Mouse (Mus musculus) intestine, embryonic 15.5 days (tissue): ENCODE results near the gene Mrpl33. TPM values are rescaled to one million over a fixed set of nuclear protein-coding genes. Genes with fewer than 3 reads are reported as not detected.
"Not testable (repeated sequence)": the region's sequence is repeated elsewhere in the genome, so short reads cannot be mapped to it uniquely, and the experiment has no call there.

Source experiments
- ATAC-seq: fragments of 200-750 bp; cut with Nextera tagmentation; 2 replicates; pipeline ENCODE4 v1.8.0; 2017; ENCODE audit warnings: moderate TSS enrichment, moderate library complexity
- H3K27ac ChIP-seq: fragments of 300-500 bp; sonication (generic); 2 replicates; pipeline ENCODE4 v1.5.1; 2015; ENCODE audit warnings: mild to moderate bottlenecking, inconsistent platforms
- H3K27me3 ChIP-seq: fragments of 300-500 bp; sonication (generic); replicated peaks from 2 replicates; pipeline ENCODE4 v1.6.1; 2015; ENCODE audit warnings: inconsistent platforms
- H3K36me3 ChIP-seq: fragments of 300-500 bp; sonication (generic); 2 replicates; pipeline ENCODE4 v1.6.1; 2015; ENCODE audit warnings: inconsistent platforms
- H3K4me1 ChIP-seq: fragments of 300-500 bp; sonication (generic); replicated peaks from 2 replicates; pipeline ENCODE4 v1.6.1; 2015; ENCODE audit warnings: inconsistent platforms
- H3K4me2 ChIP-seq: fragments of 300-500 bp; sonication (generic); replicated peaks from 2 replicates; pipeline ENCODE4 v1.6.1; 2015; ENCODE audit warnings: mild to moderate bottlenecking, inconsistent platforms
- H3K4me3 ChIP-seq: fragments of 300-500 bp; sonication (generic); replicated peaks from 2 replicates; pipeline ENCODE4 v1.5.1; 2015; ENCODE audit warnings: inconsistent platforms
- H3K9ac ChIP-seq: fragments of 300-500 bp; sonication (generic); 2 replicates; pipeline ENCODE4 v1.6.1; 2015; ENCODE audit warnings: inconsistent platforms
- H3K9me3 ChIP-seq: fragments of 300-500 bp; sonication (generic); 2 replicates; pipeline ENCODE4 v1.6.1; 2016; ENCODE audit warnings: inconsistent platforms
- WGBS: fragments of 180-500 bp; shearing (Covaris S2); methylation state at CpG from one replicate; pipeline ENCODE4 v1.1.7; 2015; 5-methylcytosine and 5-hydroxymethylcytosine counted together
- polyA plus RNA-seq: library from polyadenylated mRNA; unstranded; fragments of >200 nt; fragmentation: Nextera tagmentation; extraction: Ambion mirVana; gene quantifications from 2 replicates; pipeline ENCODE4 v1.2.1, GENCODE M21; 2015

Gene Mrpl33
- polyA plus RNA-seq, 1 experiment from 2014 or later: 322 TPM

DNA sequence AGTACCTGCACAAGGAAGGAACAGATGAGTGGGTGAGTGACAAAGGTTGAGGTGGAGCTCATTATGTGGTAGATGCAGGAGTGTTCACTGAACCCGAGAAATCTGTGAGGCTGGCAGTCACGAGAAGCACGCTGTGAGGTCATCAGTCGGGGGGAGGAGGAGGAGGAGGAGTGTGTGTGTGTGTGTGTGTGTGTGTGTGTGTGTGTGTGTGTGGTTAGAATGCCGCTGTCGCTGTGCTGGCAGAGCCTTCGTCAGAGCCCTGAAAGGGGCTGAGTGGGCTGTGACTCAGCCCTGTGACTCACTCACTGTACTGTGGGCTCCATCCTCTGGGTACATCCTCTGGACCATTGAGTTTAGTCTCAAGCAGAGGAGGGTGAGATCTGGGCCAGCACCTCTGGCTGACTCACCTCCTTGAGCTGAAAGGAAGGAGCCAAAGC, 20.2 kb upstream of the Mrpl33 start:
- Histone ChIP-seq H3K27me3 (no peaks in the 10 kb centered on the region), H3K9ac (no peak overlapping the region), H3K4me2 (no peak overlapping the region), H3K4me1 (0 out of 2 replicates have a peak, but pooled peaks cover 1% of the 10 kb centered on the region), H3K4me3 (no peak overlapping the region), H3K36me3 (no peaks in the 10 kb centered on the region), H3K27ac (no peak overlapping the region), H3K9me3 (no peaks in the 10 kb centered on the region)
- ATAC-seq: no peak
- WGBS: 83% methylated on average over 6 of the region's 7 CpGs

DNA sequence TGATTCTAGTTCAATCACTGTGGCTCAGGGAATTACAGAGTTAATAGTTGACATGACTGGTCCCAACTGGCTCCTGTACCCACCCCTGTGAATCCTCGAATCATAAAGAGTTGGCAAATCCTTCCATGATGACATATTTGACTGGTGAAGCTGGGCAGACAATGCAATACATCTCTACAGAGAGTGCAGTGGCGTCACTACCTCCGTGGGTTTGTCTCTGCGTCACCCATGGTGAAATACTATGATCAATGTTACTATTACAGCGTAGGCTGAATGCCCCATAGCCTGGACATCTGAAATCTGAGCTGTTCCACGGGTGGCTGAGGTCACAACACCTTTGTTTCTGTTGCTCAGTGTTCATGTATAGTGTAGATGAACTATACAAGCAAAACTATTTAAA, 15.5 kb upstream of the Mrpl33 start:
- Histone ChIP-seq H3K9ac (no peak overlapping the region), H3K27ac (no peak overlapping the region), H3K9me3 (no peaks in the 10 kb centered on the region), H3K4me1 (no peaks in the 10 kb centered on the region), H3K4me3 (no peak overlapping the region), H3K27me3 (no peaks in the 10 kb centered on the region), H3K4me2 (no peak overlapping the region), H3K36me3 (no peaks in the 10 kb centered on the region)
- ATAC-seq: no peak
- WGBS: 72% methylated on average over 6 of the region's 6 CpGs

DNA sequence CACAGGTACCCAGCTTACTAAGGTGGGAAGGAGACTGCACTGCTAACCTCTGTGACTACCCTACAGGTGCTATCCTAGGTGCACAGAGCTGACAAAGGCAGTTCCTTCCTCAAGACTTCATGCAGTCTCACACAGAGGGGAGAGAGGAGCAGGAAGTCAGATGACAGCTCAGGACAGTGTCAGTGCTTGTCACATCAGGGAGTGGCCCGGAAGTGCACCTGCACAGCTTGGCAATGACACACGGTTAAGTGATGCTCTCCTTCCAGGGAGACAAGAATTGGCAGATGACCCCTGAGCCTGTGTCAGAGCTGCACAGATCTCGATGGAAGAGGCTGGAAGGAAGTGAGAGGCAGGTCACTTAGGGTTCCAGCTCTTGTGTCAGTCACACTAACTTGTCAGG, 14.8 kb upstream of the Mrpl33 start:
- Histone ChIP-seq H3K9me3 (no peaks in the 10 kb centered on the region), H3K4me2 (no peak overlapping the region), H3K27me3 (no peaks in the 10 kb centered on the region), H3K27ac (no peak overlapping the region), H3K4me1 (no peaks in the 10 kb centered on the region), H3K4me3 (no peak overlapping the region), H3K36me3 (no peaks in the 10 kb centered on the region), H3K9ac (no peak overlapping the region)
- ATAC-seq: no peak
- 71% methylated on average over 3 of the region's 3 CpGs for WGBS

DNA sequence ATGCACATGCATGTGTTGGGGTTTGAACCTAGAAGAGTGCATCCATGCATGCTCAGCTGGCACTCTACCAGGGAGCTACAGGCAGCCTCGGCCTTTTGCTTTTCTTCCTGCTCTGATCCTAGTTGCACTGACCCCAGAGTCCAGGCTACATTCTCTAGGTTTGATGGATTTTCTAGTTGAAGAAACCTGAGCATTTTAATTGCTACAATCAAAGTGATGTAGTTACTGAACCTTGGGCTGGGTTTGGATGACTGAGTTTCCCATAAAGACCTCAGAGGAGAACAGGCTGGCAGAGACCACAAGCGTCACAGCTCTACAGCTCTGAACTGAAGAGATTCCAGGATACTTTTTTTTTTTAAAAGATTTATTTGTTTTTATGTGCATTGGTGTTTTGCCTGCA, 13.5 kb upstream of the Mrpl33 start:
- H3K27me3 ChIP-seq: no peaks in the 10 kb centered on the region
- no peak for ATAC-seq
- H3K4me3 ChIP-seq: no peak overlapping the region
- no peak overlapping the region for H3K9ac ChIP-seq
- H3K27ac ChIP-seq: no peak overlapping the region
- H3K36me3 ChIP-seq: no peaks in the 10 kb centered on the region
- no peak overlapping the region for H3K4me2 ChIP-seq
- H3K9me3 ChIP-seq: no peaks in the 10 kb centered on the region
- WGBS: 74% methylated on average over 2 of the region's 2 CpGs
- H3K4me1 ChIP-seq: no peaks in the 10 kb centered on the region

DNA sequence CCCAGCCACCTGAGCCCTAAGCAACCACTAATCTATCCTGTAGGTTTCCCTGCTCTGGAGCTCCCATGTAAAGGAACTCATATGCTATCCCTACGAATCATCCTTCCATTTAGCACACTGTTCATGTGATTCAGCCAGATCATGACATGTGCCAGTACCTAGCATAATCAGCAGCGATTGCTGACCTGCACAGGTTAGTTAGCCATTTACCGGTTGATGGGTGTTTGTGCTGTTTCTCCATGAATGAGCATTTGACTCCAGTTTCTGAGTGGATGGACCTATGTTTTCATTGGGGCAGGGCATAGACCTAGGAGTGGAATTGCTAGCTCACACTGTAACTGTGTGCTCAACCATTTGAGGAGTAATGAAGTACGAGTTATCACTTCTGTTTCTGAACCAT, 11.2 kb upstream of the Mrpl33 start:
- Histone ChIP-seq H3K36me3 (no peaks in the 10 kb centered on the region), H3K4me3 (no peak overlapping the region), H3K9me3 (no peaks in the 10 kb centered on the region), H3K9ac (no peak overlapping the region), H3K4me1 (no peaks in the 10 kb centered on the region), H3K4me2 (no peak overlapping the region), H3K27me3 (no peaks in the 10 kb centered on the region), H3K27ac (no peak overlapping the region)
- WGBS: 95% methylated on average over 4 of the region's 4 CpGs
- ATAC-seq: no peak

DNA sequence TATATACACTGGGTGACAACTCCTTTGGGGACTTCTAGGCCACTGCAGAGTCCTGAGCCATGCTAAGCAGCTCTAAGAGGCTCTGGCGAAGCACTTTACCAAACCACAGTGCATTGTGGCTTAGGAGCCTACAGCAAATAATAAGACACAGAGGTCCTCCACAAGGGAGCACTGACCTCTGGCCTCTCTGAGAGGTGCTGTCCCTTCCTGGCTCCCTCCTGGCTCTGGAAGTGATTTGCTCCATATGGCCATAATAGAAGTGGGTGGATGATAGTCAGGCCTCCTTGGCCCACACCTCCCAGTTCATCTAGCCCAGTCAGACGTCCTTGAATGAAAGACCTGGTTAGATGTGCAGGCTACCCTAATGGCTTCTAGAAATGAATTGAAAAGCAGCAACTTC, 8.7 kb upstream of the Mrpl33 start:
- H3K4me1 ChIP-seq: no peaks in the 10 kb centered on the region
- WGBS: 74% methylated on average over 2 of the region's 2 CpGs
- H3K27ac ChIP-seq: no peak overlapping the region
- no peak overlapping the region for H3K4me2 ChIP-seq
- no peak for ATAC-seq
- H3K36me3 ChIP-seq: no peaks in the 10 kb centered on the region
- no peaks in the 10 kb centered on the region for H3K27me3 ChIP-seq
- no peaks in the 10 kb centered on the region for H3K9me3 ChIP-seq
- no peak overlapping the region for H3K4me3 ChIP-seq
- H3K9ac ChIP-seq: no peak overlapping the region

DNA sequence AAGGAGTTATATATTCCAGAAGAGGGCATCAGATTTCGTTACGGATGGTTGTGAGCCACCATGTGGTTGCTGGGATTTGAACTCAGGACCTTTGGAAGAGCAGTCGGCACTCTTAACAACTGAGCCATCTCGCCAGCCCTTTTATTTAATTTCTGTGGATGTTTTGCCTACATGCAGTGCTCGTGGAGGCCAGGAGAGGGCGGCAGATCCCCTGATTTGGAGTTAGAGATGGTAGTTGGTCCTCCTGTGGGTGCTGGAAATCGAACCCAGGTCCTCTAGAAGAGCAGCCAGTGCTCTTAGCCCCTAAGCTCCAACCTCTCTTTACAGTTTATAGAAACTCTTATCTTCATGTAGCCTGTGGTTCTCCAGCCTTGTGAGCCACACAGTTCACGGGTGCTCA, 8.1 kb upstream of the Mrpl33 start:
- H3K27ac ChIP-seq, H3K4me1 ChIP-seq, H3K9ac ChIP-seq, H3K9me3 ChIP-seq, H3K4me2 ChIP-seq, H3K36me3 ChIP-seq, H3K27me3 ChIP-seq, ATAC-seq, H3K4me3 ChIP-seq: not testable (repeated sequence)
- 85% methylated on average over 8 of the region's 8 CpGs for WGBS

DNA sequence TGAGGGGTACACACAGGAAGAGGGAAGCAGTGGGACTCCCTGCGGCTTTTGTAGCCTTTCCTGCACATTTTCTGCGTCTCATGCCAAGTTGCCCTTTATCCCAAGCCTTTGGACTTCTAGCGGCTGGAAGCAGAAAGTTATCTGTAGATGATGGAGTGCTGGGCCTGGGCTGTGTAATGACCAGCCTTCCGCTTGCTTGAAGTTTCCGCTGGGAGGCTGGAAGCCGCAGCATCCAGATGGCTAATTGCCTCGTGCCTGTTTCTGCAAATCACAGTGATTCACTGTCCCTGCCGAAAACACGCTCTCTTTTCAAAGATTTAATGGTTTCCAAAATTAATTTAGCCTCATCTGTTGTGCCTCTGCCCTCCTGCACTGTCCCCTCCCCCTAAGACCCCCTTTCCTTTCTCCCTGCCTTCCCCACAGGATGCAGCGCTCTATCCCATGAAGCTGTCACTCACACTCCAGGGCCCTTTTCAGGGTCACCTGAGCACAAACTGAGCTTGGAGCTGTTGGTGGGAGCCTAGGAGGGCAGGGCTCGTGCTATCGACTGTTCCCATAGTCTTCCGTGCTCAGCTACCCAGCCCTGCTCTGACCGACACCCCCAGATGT, 6.9 kb upstream of the Mrpl33 start:
- peak; percentile 59 for ATAC-seq
- no peaks in the 10 kb centered on the region for H3K9me3 ChIP-seq
- no peaks in the 10 kb centered on the region for H3K36me3 ChIP-seq
- WGBS: 70% methylated on average over 14 of the region's 14 CpGs
- no peak overlapping the region for H3K9ac ChIP-seq
- no peak overlapping the region for H3K4me2 ChIP-seq
- H3K4me3 ChIP-seq: no peak overlapping the region
- H3K27ac ChIP-seq: no peak overlapping the region
- no peaks in the 10 kb centered on the region for H3K27me3 ChIP-seq
- H3K4me1 ChIP-seq: no peaks in the 10 kb centered on the region

DNA sequence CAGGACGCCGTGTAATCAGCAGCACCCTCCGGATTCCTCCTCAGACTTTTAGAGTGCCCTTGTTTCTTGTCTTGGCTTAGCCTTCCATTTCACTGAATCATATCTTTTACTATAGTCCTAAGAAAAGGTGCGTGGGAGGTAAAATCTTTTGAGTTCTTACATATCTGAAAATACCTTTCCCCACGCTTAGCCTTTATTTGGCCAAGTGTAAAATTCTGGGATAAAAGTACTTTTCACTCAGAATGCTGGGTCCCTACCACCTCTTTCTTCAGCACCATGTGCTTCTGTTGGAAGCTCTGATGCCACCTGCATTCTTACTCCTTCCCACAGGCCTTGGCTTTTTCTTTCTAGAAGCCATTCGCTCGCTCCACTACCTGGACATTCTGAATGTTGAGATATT, 5.6 kb upstream of the Mrpl33 start:
- H3K4me2 ChIP-seq: no peak overlapping the region
- H3K36me3 ChIP-seq: no peaks in the 10 kb centered on the region
- H3K27ac ChIP-seq: no peak overlapping the region
- no peaks in the 10 kb centered on the region for H3K9me3 ChIP-seq
- H3K9ac ChIP-seq: no peak overlapping the region
- no peaks in the 10 kb centered on the region for H3K4me1 ChIP-seq
- no peak overlapping the region for H3K4me3 ChIP-seq
- ATAC-seq: no peak
- 93% methylated on average over 7 of the region's 7 CpGs for WGBS
- H3K27me3 ChIP-seq: no peaks in the 10 kb centered on the region

DNA sequence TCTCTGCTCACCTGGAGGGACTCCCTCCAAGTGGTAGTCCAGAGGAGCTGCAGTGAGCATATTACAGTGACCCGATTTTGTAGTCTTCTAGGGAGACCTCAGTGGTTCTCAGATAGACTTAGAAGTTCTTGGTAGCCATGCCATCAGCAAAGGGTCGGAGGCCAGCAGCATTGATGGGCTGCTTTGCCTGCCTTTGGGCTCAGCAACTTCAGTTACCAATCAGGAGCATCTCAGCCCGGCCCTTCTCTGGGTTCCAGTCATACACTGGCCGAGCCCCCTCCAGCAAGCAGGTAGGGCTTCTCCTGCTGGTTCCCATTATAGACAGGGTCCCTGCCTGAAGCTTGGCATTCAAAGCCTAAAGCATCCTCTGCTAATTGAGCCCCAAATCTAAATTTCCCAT, 867 bp upstream of the Mrpl33 start:
- whole genome bisulfite sequencing: 67% methylated on average over 4 of the region's 4 CpGs
- Histone ChIP-seq H3K4me2 (0 out of 2 replicates have a peak overlapping the region, but pooled peaks have one; percentile 84), H3K9me3 (no peaks in the 10 kb centered on the region), H3K4me3 (no peak overlapping the region), H3K4me1 (peaks cover 9% of the 10 kb centered on the region), H3K9ac (no peak overlapping the region), H3K36me3 (no peaks in the 10 kb centered on the region), H3K27me3 (no peaks in the 10 kb centered on the region), H3K27ac (no peak overlapping the region)
- ATAC-seq: no peak

DNA sequence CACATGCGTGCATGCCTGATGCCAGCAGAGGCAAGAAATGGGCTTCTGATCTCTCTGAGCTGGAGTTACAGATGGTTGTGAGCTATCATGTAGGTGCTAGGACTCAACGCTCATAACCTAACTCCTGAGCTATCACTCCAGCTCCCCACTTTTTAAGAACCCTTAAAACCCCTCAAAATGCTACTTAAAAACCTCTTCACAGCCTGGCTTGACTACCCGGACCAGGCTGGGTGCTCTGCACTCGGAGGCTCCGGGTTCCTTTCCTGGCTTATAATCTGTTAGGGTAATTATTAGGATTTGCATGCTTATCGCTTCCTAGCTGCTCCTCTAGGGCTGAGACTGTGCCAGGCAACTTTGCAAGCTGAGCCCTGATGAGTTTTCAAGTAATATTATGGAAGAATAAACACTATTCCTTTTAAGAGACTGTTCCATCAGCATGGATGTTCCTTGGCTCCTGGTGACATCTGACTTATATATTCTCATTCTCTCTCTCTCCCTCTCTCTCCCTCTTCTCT, 752 bp downstream of the Mrpl33 start:
- Histone ChIP-seq H3K4me3 (peak overlapping the region; percentile 40), H3K27me3 (no peaks in the 10 kb centered on the region), H3K27ac (0 out of 2 replicates have a peak overlapping the region, but pooled peaks have one; percentile 74), H3K36me3 (no peaks in the 10 kb centered on the region), H3K4me2 (peak overlapping the region; percentile 84), H3K9me3 (no peaks in the 10 kb centered on the region), H3K4me1 (peaks cover 11% of the 10 kb centered on the region), H3K9ac (no peak overlapping the region)
- 64% methylated on average over 6 of the region's 6 CpGs for WGBS
- no peak for ATAC-seq

DNA sequence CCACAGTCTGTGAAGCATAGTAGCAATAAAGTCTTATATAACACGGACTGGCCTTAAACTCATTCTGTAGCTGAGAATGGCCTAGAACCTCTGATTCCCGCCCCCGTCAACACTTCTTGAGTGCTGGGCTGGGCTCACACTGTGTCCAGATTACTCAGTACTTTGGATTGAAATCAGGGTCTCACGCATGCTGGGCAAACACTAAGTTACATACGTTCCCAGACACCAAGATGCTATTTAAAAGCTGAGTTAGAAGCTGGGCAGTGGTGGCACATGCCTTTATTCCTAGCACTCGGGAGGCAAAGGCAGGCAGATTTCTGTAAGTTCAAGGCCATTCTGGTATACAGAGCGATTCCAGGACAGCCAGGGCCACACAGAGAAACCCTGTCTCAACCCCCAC, 1.4 kb downstream of the Mrpl33 start:
- H3K4me3 ChIP-seq: no peak overlapping the region
- no peak overlapping the region for H3K4me2 ChIP-seq
- H3K4me1 ChIP-seq: peaks cover 14% of the 10 kb centered on the region
- H3K36me3 ChIP-seq: no peaks in the 10 kb centered on the region
- no peaks in the 10 kb centered on the region for H3K9me3 ChIP-seq
- 81% methylated on average over 7 of the region's 7 CpGs for WGBS
- no peak for ATAC-seq
- no peak overlapping the region for H3K9ac ChIP-seq
- no peak overlapping the region for H3K27ac ChIP-seq
- no peaks in the 10 kb centered on the region for H3K27me3 ChIP-seq

DNA sequence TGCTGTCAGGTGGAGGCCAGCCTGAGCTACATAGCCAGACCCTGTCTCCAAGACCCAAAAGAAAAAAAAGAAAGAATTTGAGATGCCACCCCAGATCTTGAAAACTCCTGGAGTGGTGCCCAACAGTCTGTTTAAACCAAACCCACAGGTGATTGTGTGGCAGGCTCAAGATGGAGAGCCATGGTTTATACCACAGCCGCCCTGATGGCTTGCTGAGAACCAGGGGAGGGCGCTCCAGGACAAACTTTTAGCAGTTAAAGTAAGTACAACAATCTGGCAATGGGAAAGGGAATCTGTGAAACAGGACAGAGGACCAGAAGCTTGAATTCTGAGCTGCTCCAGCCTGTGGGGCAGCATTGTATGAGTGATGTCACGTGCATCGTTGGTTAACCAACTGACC, 1.8 kb downstream of the Mrpl33 start:
- Histone ChIP-seq H3K36me3 (no peaks in the 10 kb centered on the region), H3K27ac (no peak overlapping the region), H3K9me3 (no peaks in the 10 kb centered on the region), H3K4me2 (no peak overlapping the region), H3K27me3 (no peaks in the 10 kb centered on the region), H3K4me1 (peaks cover 14% of the 10 kb centered on the region), H3K4me3 (no peak overlapping the region), H3K9ac (no peak overlapping the region)
- WGBS: 76% methylated on average over 4 of the region's 4 CpGs
- ATAC-seq: no peak
